Mouse (Mus musculus) right cerebral cortex, postnatal 25 days (tissue): ENCODE data around the gene Gabrb3.
A peak's percentile ranks its signal among the peaks of the same experiment; 100 is the strongest.

ENCODE experiments used
- DNase-seq: peaks from one replicate; pipeline ENCODE4 v3.0.0; 2022

The Gabrb3 gene

GRCm38 (mm10) chr7:57532676-57533075, 113.2 kb downstream of the Gabrb3 start:
- DNase-seq: no peak

GRCm38 (mm10) chr7:57538565-57538964, 119.1 kb downstream of the Gabrb3 start:
- DNase-seq: no peak

- no peak for DNase-seq
Measured at GRCm38 (mm10) chr7:57560732-57561436, 141.4 kb downstream of the Gabrb3 start.

- DNase-seq: no peak
Measured at GRCm38 (mm10) chr7:57564403-57564802, 144.9 kb downstream of the Gabrb3 start.

- peak; percentile 82 for DNase-seq
Measured at GRCm38 (mm10) chr7:57590451-57591248, 171.2 kb downstream of the Gabrb3 start.

- DNase-seq: no peak
Measured at GRCm38 (mm10) chr7:57591249-57591577, 171.7 kb downstream of the Gabrb3 start.

- DNase-seq: peak; percentile 60
Measured at GRCm38 (mm10) chr7:57591578-57592431, 172.3 kb downstream of the Gabrb3 start.

- DNase-seq: peak; percentile 22
Measured at GRCm38 (mm10) chr7:57597341-57597740, 177.8 kb downstream of the Gabrb3 start.

GRCm38 (mm10) chr7:57618697-57619096, 199.2 kb downstream of the Gabrb3 start:
- DNase-seq: no peak

GRCm38 (mm10) chr7:57620036-57620435, 200.5 kb downstream of the Gabrb3 start:
- no peak for DNase-seq

GRCm38 (mm10) chr7:57623718-57624117, 204.2 kb downstream of the Gabrb3 start:
- DNase-seq: no peak

GRCm38 (mm10) chr7:57635026-57635425, 215.5 kb downstream of the Gabrb3 start:
- no peak for DNase-seq

- no peak for DNase-seq
Measured at GRCm38 (mm10) chr7:57635687-57636086, 216.2 kb downstream of the Gabrb3 start.

- DNase-seq: no peak
Measured at GRCm38 (mm10) chr7:57640796-57641195, 221.3 kb downstream of the Gabrb3 start.

GRCm38 (mm10) chr7:57647345-57647744, 227.9 kb downstream of the Gabrb3 start:
- DNase-seq: no peak

- DNase-seq: peak; percentile 19
Measured at GRCm38 (mm10) chr7:57648136-57648755, 228.8 kb downstream of the Gabrb3 start.

GRCm38 (mm10) chr7:57677352-57677751, 257.9 kb downstream of the Gabrb3 start:
- no peak for DNase-seq

- DNase-seq: no peak
Measured at GRCm38 (mm10) chr7:57689836-57690235, 270.3 kb downstream of the Gabrb3 start.

GRCm38 (mm10) chr7:57700370-57700769, 280.9 kb downstream of the Gabrb3 start:
- DNase-seq: no peak

GRCm38 (mm10) chr7:57701046-57701445, 281.6 kb downstream of the Gabrb3 start:
- DNase-seq: no peak

GRCm38 (mm10) chr7:57703580-57703979, 284.1 kb downstream of the Gabrb3 start:
- DNase-seq: no peak

- no peak for DNase-seq
Measured at GRCm38 (mm10) chr7:57706092-57706491, 286.6 kb downstream of the Gabrb3 start.
